Mouse (Mus musculus): ENCODE measurements at regions not wholly inside any gene's neighbourhood (a gene's known extent, or its start where the extent isn't known, plus 50 kb on each side); places are given as distances from the start of the nearest gene placed in this dataset.

DNA sequence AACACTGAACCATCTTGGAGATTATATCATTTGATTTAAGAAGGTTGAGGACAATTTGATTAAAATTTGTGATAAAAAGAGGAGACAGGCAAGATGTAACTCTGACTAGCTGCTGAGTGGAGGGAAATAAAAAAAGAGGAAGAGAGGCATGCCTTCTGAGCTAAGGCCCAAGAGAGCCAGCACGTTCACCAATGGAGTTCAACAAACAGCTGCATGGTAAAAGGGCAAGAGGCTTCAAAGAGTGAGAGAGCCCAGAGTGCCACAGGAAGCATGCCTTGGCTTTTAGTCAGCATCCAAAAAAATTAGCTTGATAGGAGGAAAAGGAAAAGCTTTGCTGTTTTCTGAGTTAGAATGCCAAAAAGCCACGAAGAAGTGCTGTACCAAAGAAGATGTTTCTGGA is 103.0 kb upstream of the Zbtb20 start:
- TF ChIP-seq CTCF (IDR thresholded peaks at IDR 0.05; ENCODE audit: borderline replicate concordance, insufficient read depth, low read length) (no peak), POLR2A (IDR thresholded peaks at IDR 0.05; ENCODE audit: low read depth, low read length) (no peak)
